Mouse (Mus musculus) stomach, postnatal 0 days (tissue): ENCODE data around the gene Trp63.

Source experiments
- CTCF ChIP-seq: IDR thresholded peaks from 2 replicates; pipeline ENCODE4 v1.5.1; 2016; ENCODE audit warnings: antibody characterized with exemption, low read depth, mild to moderate bottlenecking, moderate library complexity
- EP300 ChIP-seq: optimal IDR thresholded peaks from 2 replicates; pipeline ENCODE3; 2016; ENCODE audit warnings: antibody characterized with exemption

DNA sequence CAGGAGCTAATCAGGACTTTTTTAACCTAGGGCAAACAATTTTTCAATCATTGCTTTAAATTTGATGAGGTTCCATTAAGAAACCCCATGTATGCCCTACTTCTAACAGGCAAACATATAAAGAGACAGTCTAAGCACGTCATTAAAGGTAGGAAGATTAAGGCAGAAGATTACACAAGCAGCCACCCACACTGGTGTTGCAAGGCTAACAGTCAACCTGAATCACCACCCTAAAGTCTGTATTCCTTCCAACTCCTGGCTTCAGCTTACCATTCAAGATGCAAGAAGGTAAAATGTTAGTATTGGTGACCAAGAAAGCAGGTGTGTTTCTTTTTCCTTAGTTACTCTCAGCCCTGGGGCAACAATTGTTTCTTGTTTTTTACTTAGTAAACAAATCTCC lies 228.6 kb downstream of the Trp63 start:
- no peak for TF ChIP-seq CTCF
- no peak for TF ChIP-seq EP300
